ENCODE assay signal across 9 mouse cellular contexts in the genomic region with DNA sequence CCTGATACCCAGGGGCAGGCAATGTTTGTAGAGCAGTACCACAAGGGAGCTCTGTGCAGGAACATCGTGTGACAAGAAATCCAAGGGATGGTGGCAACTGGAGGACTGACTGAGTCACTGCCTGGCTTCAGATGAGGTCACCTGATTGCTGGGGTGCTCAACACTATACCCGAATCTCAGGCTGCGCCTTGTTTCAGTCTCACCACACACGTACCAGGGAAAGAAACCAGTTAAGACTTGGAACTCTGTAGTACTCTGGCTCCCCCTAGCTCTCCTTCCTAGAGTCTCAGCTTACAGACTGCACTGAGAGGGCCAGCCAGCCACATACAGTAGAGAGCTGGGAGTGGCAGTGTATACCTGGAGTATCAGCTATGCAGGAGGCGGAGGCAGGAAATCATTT. TPM values are rescaled to one million over a fixed set of nuclear protein-coding genes. Genes with fewer than 3 reads are reported as not detected.
A peak's percentile ranks its signal among the peaks of the same experiment; 100 is the strongest.
DNase-seq lines count a peak whose midpoint lies in the region; ATAC-seq and TF ChIP-seq lines count a peak whose summit lies in the region.
"Had no signal": no experiment of that assay in that cellular context is flagged by ENCODE, and none has a peak within 500 bp of the region (broad histone marks: within the 10 kb centered on the region; RNA-seq: fewer than 3 reads in every experiment).

No protein-coding gene starts in this region.

- no peak overlapping the region for H3K4me3 ChIP-seq in cortical plate, adult 2 months (ENCODE audit: insufficient read depth, low read length)

- no peaks in the 10 kb centered on the region for H3K27me3 ChIP-seq in splenic B cell, adult 2 months (ENCODE audit: control insufficient read depth, insufficient read depth, low read length, poor library complexity, severe bottlenecking)
- H3K27me3 ChIP-seq: Patski had no signal

- peak; percentile 77 for TF ChIP-seq CTCF in cortical plate, adult 2 months (IDR thresholded peaks at IDR 0.05; ENCODE audit: extremely low read depth, insufficient read depth, low read length)

- no peak overlapping the region for H3K27ac ChIP-seq in cortical plate, adult 2 months (ENCODE audit: insufficient read depth, low read length)

- H3K4me1 ChIP-seq in cortical plate, adult 2 months (ENCODE audit: control insufficient read depth, insufficient read depth, low read length), result no peaks in the 10 kb centered on the region

- DNase-seq in cerebellum, adult 11 months, result no peak
- peak; percentile 84 for DNase-seq in induced T-regulatory cell, adult 2 months (ENCODE audit: low read depth)
- peak; percentile 56 to 66 for DNase-seq in left cerebral cortex, adult 18-20 months (ENCODE audit: low spot score in 2 of 2)
- DNase-seq in mesoderm, embryonic 11.5 days (ENCODE audit: low read depth, low spot score), result peak; percentile 42
- DNase-seq in splenic B cell, adult 2 months (ENCODE audit: low read depth, low spot score), result peak; percentile 80

- peak; percentile 57; the same call in 1 of the 2 replicates for ATAC-seq in cerebellum, adult (ENCODE audit: insufficient number of reproducible peaks, low FRiP score, low TSS enrichment)
- peak; percentile 84 for ATAC-seq in CD4-positive, CD25-positive, alpha-beta regulatory T cell, adult 4 months
- ATAC-seq: Patski had no signal

- peaks cover 5% of the 10 kb centered on the region for H3K36me3 ChIP-seq in splenic B cell, adult 2 months (ENCODE audit: control insufficient read depth, insufficient read depth, low read length, poor library complexity, severe bottlenecking)

- TF ChIP-seq POLR2A in cortical plate, adult 2 months (IDR thresholded peaks at IDR 0.05; ENCODE audit: extremely low read depth, insufficient read depth, low read length), result no peak

RNA-seq across cellular contexts. Expression of a gene that starts 5.9 kb away (rescaled TPM):
- polyA plus RNA-seq in CD4-positive, CD25-positive, alpha-beta regulatory T cell, adult 4 months (2017; shearing (Covaris generic)), result 10 to 100 TPM; 45.6 to 83.5 TPM
- 103 and 106 TPM in 2 replicates for polyA plus RNA-seq in cortical plate, adult 2 months (2012; rRNA removed)
- 10 to 100 TPM; 43.4 to 45.7 TPM for total RNA-seq in left cerebral cortex, adult 18-20 months (2021)

RNA-seq across cellular contexts. Expression of a gene that starts 17.0 kb away (rescaled TPM):
- 10 to 100 TPM; 28.1 to 31.6 TPM for polyA plus RNA-seq in CD4-positive, CD25-positive, alpha-beta regulatory T cell, adult 4 months (2017; shearing (Covaris generic))
- polyA plus RNA-seq in cortical plate, adult 2 months (2012; rRNA removed), result 15.5 and 16.6 TPM in 2 replicates
- 10 to 100 TPM; 16.2 to 16.6 TPM for total RNA-seq in left cerebral cortex, adult 18-20 months (2021)

RNA-seq across cellular contexts. Expression of a gene that starts 17.2 kb away (rescaled TPM):
- polyA plus RNA-seq in CD4-positive, CD25-positive, alpha-beta regulatory T cell, adult 4 months (2017; shearing (Covaris generic)), result 1 to 10 TPM; 3.0 to 6.4 TPM
- polyA plus RNA-seq in cortical plate, adult 2 months (2012; rRNA removed), result 3.2 and 4.1 TPM in 2 replicates
- 1 to 10 TPM; 4.1 to 4.8 TPM for total RNA-seq in left cerebral cortex, adult 18-20 months (2021)
